Mouse (Mus musculus) stomach, embryonic 16.5 days (tissue): ENCODE measurements at regions not wholly inside any gene's neighbourhood (a gene's known extent, or its start where the extent isn't known, plus 50 kb on each side); places are given as distances from the start of the nearest gene placed in this dataset.

ENCODE experiments used
- ATAC-seq: fragments of 200-750 bp; cut with Nextera tagmentation; 2 replicates; pipeline ENCODE4 v1.8.0; 2017; ENCODE audit warnings: moderate number of reproducible peaks, moderate TSS enrichment; ENCODE audit not compliant: insufficient read depth, low FRiP score
- H3K27ac ChIP-seq: fragments of 300-500 bp; sonication (generic); 2 replicates; pipeline ENCODE4 v1.5.1; 2014; ENCODE audit warnings: low read length
- H3K27me3 ChIP-seq: fragments of 300-500 bp; sonication (generic); 2 replicates; pipeline ENCODE4 v1.6.1; 2014; ENCODE audit warnings: low read length, control low read depth, mixed read lengths; ENCODE audit not compliant: control insufficient read depth, insufficient read depth
- H3K36me3 ChIP-seq: fragments of 300-500 bp; sonication (generic); 2 replicates; pipeline ENCODE4 v1.6.1; 2014; ENCODE audit warnings: low read length; ENCODE audit not compliant: control insufficient read depth, insufficient read depth
- H3K4me1 ChIP-seq: fragments of 300-500 bp; sonication (generic); 2 replicates; pipeline ENCODE4 v1.6.1; 2014; ENCODE audit warnings: low read length, control low read depth, mixed read lengths; ENCODE audit not compliant: control insufficient read depth, insufficient read depth
- H3K4me2 ChIP-seq: fragments of 300-500 bp; sonication (generic); 2 replicates; pipeline ENCODE4 v1.6.1; 2014; ENCODE audit warnings: low read depth, low read length, mixed read lengths
- H3K4me3 ChIP-seq: fragments of 300-500 bp; sonication (generic); replicated peaks from 2 replicates; pipeline ENCODE4 v1.5.1; 2014; ENCODE audit warnings: mild to moderate bottlenecking, low read length
- H3K9ac ChIP-seq: fragments of 300-500 bp; sonication (generic); 2 replicates; pipeline ENCODE4 v1.6.1; 2014; ENCODE audit warnings: low read length
- H3K9me3 ChIP-seq: fragments of 300-500 bp; sonication (generic); replicated peaks from 2 replicates; pipeline ENCODE4 v1.6.1; 2016; ENCODE audit warnings: low read length, control low read depth; ENCODE audit not compliant: control insufficient read depth
- WGBS: fragments of 180-500 bp; shearing (Covaris S2); extraction: QIAGEN DNeasy Blood & Tissue Kit; methylation state at CpG from one replicate; pipeline ENCODE4 v1.1.7; 2014; 5-methylcytosine and 5-hydroxymethylcytosine counted together

GRCm38 (mm10) chr7:83476161-83476495 lies 108.6 kb upstream of the Tmc3 start:
- H3K9me3 ChIP-seq: no peaks in the 10 kb centered on the region
- H3K36me3 ChIP-seq: no peaks in the 10 kb centered on the region
- peaks cover 27% of the 10 kb centered on the region for H3K4me1 ChIP-seq
- 0 out of 2 replicates have a peak, but pooled peaks have one; percentile 9 for ATAC-seq
- H3K27ac ChIP-seq: peak overlapping the region; percentile 14
- H3K27me3 ChIP-seq: no peaks in the 10 kb centered on the region; the same call in 1 of the 2 replicates
- H3K9ac ChIP-seq: no peak overlapping the region
- H3K4me2 ChIP-seq: no peak overlapping the region
- 43% methylated on average over 3 of the region's 3 CpGs for WGBS
- H3K4me3 ChIP-seq: no peak overlapping the region

GRCm38 (mm10) chr7:83476861-83477260 lies 107.9 kb upstream of the Tmc3 start:
- Histone ChIP-seq H3K27ac (peak overlapping the region; percentile 14), H3K4me2 (no peak overlapping the region), H3K9ac (no peak overlapping the region), H3K4me1 (peaks cover 32% of the 10 kb centered on the region), H3K4me3 (no peak overlapping the region), H3K9me3 (no peaks in the 10 kb centered on the region), H3K36me3 (no peaks in the 10 kb centered on the region), H3K27me3 (no peaks in the 10 kb centered on the region; the same call in 1 of the 2 replicates)
- WGBS: 59% methylated on average over 3 of the region's 3 CpGs
- no peak for ATAC-seq

GRCm38 (mm10) chr7:83477661-83478121 lies 107.0 kb upstream of the Tmc3 start:
- no peaks in the 10 kb centered on the region; the same call in 1 of the 2 replicates for H3K27me3 ChIP-seq
- peak overlapping the region; percentile 79 for H3K27ac ChIP-seq
- H3K4me1 ChIP-seq: peaks cover 32% of the 10 kb centered on the region
- WGBS: 19% methylated on average over 7 of the region's 7 CpGs
- H3K36me3 ChIP-seq: no peaks in the 10 kb centered on the region
- 0 out of 2 replicates have a peak overlapping the region, but pooled peaks have one; percentile 11 for H3K9ac ChIP-seq
- H3K9me3 ChIP-seq: no peaks in the 10 kb centered on the region
- ATAC-seq: peak; percentile 60; the same call in 1 of the 2 replicates
- H3K4me2 ChIP-seq: no peak overlapping the region
- no peak overlapping the region for H3K4me3 ChIP-seq

GRCm38 (mm10) chr7:83481655-83482054 lies 103.1 kb upstream of the Tmc3 start:
- Histone ChIP-seq H3K27me3 (no peaks in the 10 kb centered on the region; the same call in 1 of the 2 replicates), H3K4me3 (no peak overlapping the region), H3K4me2 (no peak overlapping the region), H3K9ac (no peak overlapping the region), H3K4me1 (peaks cover 17% of the 10 kb centered on the region), H3K36me3 (no peaks in the 10 kb centered on the region), H3K27ac (no peak overlapping the region), H3K9me3 (no peaks in the 10 kb centered on the region)
- no peak for ATAC-seq

GRCm38 (mm10) chr7:83482254-83482653 lies 102.5 kb upstream of the Tmc3 start:
- H3K4me1 ChIP-seq: peaks cover 14% of the 10 kb centered on the region
- no peak overlapping the region for H3K9ac ChIP-seq
- no peaks in the 10 kb centered on the region for H3K9me3 ChIP-seq
- no peaks in the 10 kb centered on the region; the same call in 1 of the 2 replicates for H3K27me3 ChIP-seq
- no peak overlapping the region for H3K27ac ChIP-seq
- H3K4me3 ChIP-seq: no peak overlapping the region
- ATAC-seq: no peak
- H3K4me2 ChIP-seq: no peak overlapping the region
- H3K36me3 ChIP-seq: no peaks in the 10 kb centered on the region
- WGBS: 67% methylated on average over 3 of the region's 3 CpGs

GRCm38 (mm10) chr7:83482671-83483304 lies 101.9 kb upstream of the Tmc3 start:
- ATAC-seq: no peak
- Histone ChIP-seq H3K4me2 (no peak overlapping the region), H3K27me3 (no peaks in the 10 kb centered on the region; the same call in 1 of the 2 replicates), H3K9me3 (no peaks in the 10 kb centered on the region), H3K36me3 (no peaks in the 10 kb centered on the region), H3K4me1 (peaks cover 11% of the 10 kb centered on the region), H3K27ac (no peak overlapping the region), H3K9ac (no peak overlapping the region), H3K4me3 (no peak overlapping the region)
- WGBS: 59% methylated on average over 7 of the region's 7 CpGs

- Histone ChIP-seq H3K9me3 (no peaks in the 10 kb centered on the region), H3K27me3 (no peaks in the 10 kb centered on the region), H3K4me2 (no peak overlapping the region), H3K9ac (no peak overlapping the region), H3K4me1 (peaks cover 5% of the 10 kb centered on the region), H3K27ac (no peak overlapping the region), H3K36me3 (no peaks in the 10 kb centered on the region), H3K4me3 (no peak overlapping the region)
- WGBS: 48% methylated on average over 2 of the region's 2 CpGs
- ATAC-seq: no peak
Observed at GRCm38 (mm10) chr7:83486156-83486750, 98.5 kb upstream of the Tmc3 start.

GRCm38 (mm10) chr7:83489790-83490189 lies 94.9 kb upstream of the Tmc3 start:
- Histone ChIP-seq H3K4me3 (no peak overlapping the region), H3K9me3 (no peaks in the 10 kb centered on the region), H3K27me3 (no peaks in the 10 kb centered on the region), H3K36me3 (no peaks in the 10 kb centered on the region), H3K4me2 (no peak overlapping the region), H3K4me1 (no peaks in the 10 kb centered on the region), H3K9ac (no peak overlapping the region), H3K27ac (no peak overlapping the region)
- no peak for ATAC-seq
- WGBS: 68% methylated on average over 1 of the region's 1 CpGs

- H3K4me2 ChIP-seq: no peak overlapping the region
- WGBS: 68% methylated on average over 2 of the region's 2 CpGs
- H3K36me3 ChIP-seq: no peaks in the 10 kb centered on the region
- no peak overlapping the region for H3K9ac ChIP-seq
- no peak overlapping the region for H3K4me3 ChIP-seq
- no peaks in the 10 kb centered on the region for H3K9me3 ChIP-seq
- H3K4me1 ChIP-seq: no peaks in the 10 kb centered on the region
- no peak for ATAC-seq
- no peaks in the 10 kb centered on the region for H3K27me3 ChIP-seq
- no peak overlapping the region for H3K27ac ChIP-seq
Observed at GRCm38 (mm10) chr7:83504996-83505645, 79.6 kb upstream of the Tmc3 start.
